Mouse (Mus musculus): Measurements from ENCODE around the gene Gm10974.

DNA sequence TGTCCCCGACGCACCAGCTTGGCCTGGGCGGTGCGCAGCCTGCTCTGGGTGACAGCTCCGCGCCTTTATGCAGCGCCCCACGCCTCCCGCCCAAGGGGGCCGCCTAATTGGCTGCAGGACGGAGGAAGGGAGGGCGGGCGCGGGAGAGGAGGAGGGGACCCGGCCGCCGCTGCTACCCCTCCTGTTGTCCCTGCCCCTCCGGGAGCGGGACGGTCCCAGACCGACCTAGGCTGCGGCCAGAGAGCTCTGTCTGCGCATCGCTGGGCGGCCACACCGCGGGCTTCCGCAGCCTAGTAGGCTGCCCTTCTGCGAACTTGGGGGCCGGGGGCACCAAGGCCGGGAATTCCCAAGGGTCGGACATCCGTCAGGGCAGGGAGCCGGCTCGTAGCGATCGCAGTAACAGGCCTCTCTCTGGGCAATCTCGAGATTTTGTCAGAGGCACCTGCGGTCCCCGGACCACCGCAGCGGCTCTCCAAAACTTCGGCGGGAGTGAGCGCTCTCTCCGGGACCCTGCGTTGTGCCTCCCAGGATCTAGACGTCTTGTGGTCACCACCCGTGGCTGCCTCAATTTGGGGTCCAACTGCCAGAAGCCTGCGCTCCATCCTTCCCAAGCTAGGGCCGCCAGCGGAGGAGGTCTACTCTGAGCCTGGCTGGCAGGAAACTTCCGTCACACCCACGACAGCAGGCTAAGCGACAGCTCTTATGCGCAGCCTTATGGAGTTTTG lies 61.9 kb downstream of the Gm10974 start, which contains the start of gene Aldh1a3:
- TF ChIP-seq CTCF (IDR thresholded peaks at IDR 0.05; ENCODE audit: control insufficient read depth, insufficient read depth, insufficient read length): no peak
- no peak for TF ChIP-seq CEBPB (IDR thresholded peaks at IDR 0.05; ENCODE audit: low read depth)
